Comparison of ENCODE assay signal across 12 mouse cellular contexts in genomic region chr16:18339866-18340265, GRCm38 (mm10). TPM values are rescaled to one million over a fixed set of nuclear protein-coding genes. Genes with fewer than 3 reads are reported as not detected.
A peak's percentile ranks its signal among the peaks of the same experiment; 100 is the strongest.
DNase-seq lines count a peak whose midpoint lies in the region; ATAC-seq lines count a peak whose summit lies in the region.
"Had no signal": no experiment of that assay in that cellular context is flagged by ENCODE, and none has a peak within 500 bp of the region (broad histone marks: within the 10 kb centered on the region; RNA-seq: fewer than 3 reads in every experiment).

No protein-coding gene starts in this region.

- intact Hi-C loops in heart, postnatal 14 days (cut with DNase I), result no loop called here

- peaks cover 34% of the 10 kb centered on the region for H3K36me3 ChIP-seq in neural tube, embryonic 13.5 days

- H3K9ac ChIP-seq in neural tube, embryonic 13.5 days, result 0 out of 2 replicates have a peak overlapping the region, but pooled peaks have one; percentile 18
- H3K9ac ChIP-seq: neural tube, embryonic 15.5 days had no signal

- ATAC-seq in neural tube, embryonic 13.5 days (ENCODE audit: low read depth), result no peak

- no peaks in the 10 kb centered on the region for H3K9me3 ChIP-seq in neural tube, embryonic 13.5 days
- H3K9me3 ChIP-seq: neural tube, embryonic 15.5 days had no signal

- H3K27ac ChIP-seq in neural tube, embryonic 13.5 days (replicated peaks), result no peak overlapping the region
- H3K27ac ChIP-seq: neural tube, embryonic 15.5 days had no signal

- H3K27me3 ChIP-seq in neural tube, embryonic 13.5 days, result no peaks in the 10 kb centered on the region
- H3K27me3 ChIP-seq: neural tube, embryonic 15.5 days had no signal

- H3K4me3 ChIP-seq in neural tube, embryonic 13.5 days, result no peak overlapping the region
- H3K4me3 ChIP-seq: erythroblast, embryonic 14.5 days; neural tube, embryonic 15.5 days had no signal

- 43% methylated on average over 1 of the region's 1 CpGs for WGBS in neural tube, embryonic 13.5 days

- peak; percentile 38 to 57 for DNase-seq in gastrocnemius, adult 8-10 months (ENCODE audit: low spot score in 2 of 2)
- no peak for DNase-seq in gastrocnemius, postnatal 4 days (ENCODE audit: low spot score in 2 of 2)
- DNase-seq in neural tube, embryonic 10.5 days (ENCODE audit: extremely low spot score, low spot score), result no peak
- DNase-seq in heart, postnatal 14 days, result peak; percentile 41 to 46
- peak; percentile 16 for DNase-seq in mesoderm, embryonic 11.5 days (ENCODE audit: low read depth, low spot score)
- no peak for DNase-seq in right cerebral cortex, postnatal 36 days (ENCODE audit: low spot score in 2 of 2)
- DNase-seq: cerebellum, postnatal 14 days; kidney, postnatal 10 days had no signal

- H3K4me2 ChIP-seq in neural tube, embryonic 13.5 days, result no peak overlapping the region
- H3K4me2 ChIP-seq: midbrain, embryonic 11.5 days; neural tube, embryonic 15.5 days had no signal

- H3K4me1 ChIP-seq in neural tube, embryonic 13.5 days (replicated peaks), result peaks cover 49% of the 10 kb centered on the region

RNA-seq across cellular contexts. Expression of gene Tango2, which starts 8.0 kb away (rescaled TPM):
- 10 to 100 TPM; 29.9 to 53.4 (median 43.1) TPM for total RNA-seq in gastrocnemius, adult 8-10 months (2022)
- total RNA-seq in gastrocnemius, postnatal 4 days (2021), result 10 to 100 TPM; 18.7 to 18.8 TPM
- polyA plus RNA-seq in neural tube, embryonic 13.5 days (2015; fragmentation: Nextera tagmentation; extraction: Ambion mirVana), result 74.0 and 79.5 TPM in 2 replicates
- 10 to 100 TPM; 91.6 to 98.4 TPM for total RNA-seq in heart, postnatal 14 days (2021)

RNA-seq across cellular contexts. Expression of gene Arvcf, which starts 8.1 kb away (rescaled TPM):
- 10 to 100 TPM in 2 of 4 experiments, 1 to 10 TPM in 2; 7.8 to 12.7 (median 9.9) TPM for total RNA-seq in gastrocnemius, adult 8-10 months (2022)
- total RNA-seq in gastrocnemius, postnatal 4 days (2021), result 10 to 100 TPM; 34.6 to 36.9 TPM
- polyA plus RNA-seq in neural tube, embryonic 13.5 days (2015; fragmentation: Nextera tagmentation; extraction: Ambion mirVana), result 85.2 and 93.6 TPM in 2 replicates
- 10 to 100 TPM; 17.9 to 21.6 TPM for total RNA-seq in heart, postnatal 14 days (2021)

RNA-seq across cellular contexts. Expression of gene Dgcr8, which starts 50.8 kb away (rescaled TPM):
- total RNA-seq in gastrocnemius, adult 8-10 months (2022), result 10 to 100 TPM; 10.7 to 14.7 (median 12.5) TPM
- 10 to 100 TPM; 46.4 to 56.6 TPM for total RNA-seq in gastrocnemius, postnatal 4 days (2021)
- 31.2 and 34.0 TPM in 2 replicates for polyA plus RNA-seq in neural tube, embryonic 13.5 days (2015; fragmentation: Nextera tagmentation; extraction: Ambion mirVana)
- total RNA-seq in heart, postnatal 14 days (2021), result 10 to 100 TPM; 19.2 to 21.9 TPM

Comparison
In these comparisons a context has a peak if more than half of its experiments do, and no peak if none do; other contexts are left out.
1. DNase-seq: peak in gastrocnemius, adult 8-10 months (2 of 2), heart, postnatal 14 days (2 of 2) and mesoderm, embryonic 11.5 days (single experiment); none in gastrocnemius, postnatal 4 days (0 of 2), neural tube, embryonic 10.5 days (single experiment) and right cerebral cortex, postnatal 36 days (0 of 2).